Mouse (Mus musculus): ENCODE results near the gene Plpp4.

- TF ChIP-seq ZC3H11A (IDR thresholded peaks at IDR 0.05; ENCODE audit: borderline replicate concordance, low read depth, low read length) (no peak), CHD2 (IDR thresholded peaks at IDR 0.05; ENCODE audit: low read depth, low read length) (no peak), HCFC1 (IDR thresholded peaks at IDR 0.05; ENCODE audit: borderline replicate concordance, insufficient read depth, low read length) (no peak)
These were observed 51.8 kb downstream of the Plpp4 start for GRCm38 (mm10) chr7:129308661-129309060.

Measured in ES-E14 (cell line).